Mouse (Mus musculus) 3T3-L1 (cell line): ENCODE measurements around the gene Ipcef1.
A peak's percentile ranks its signal among the peaks of the same experiment; 100 is the strongest.

Experiments used
- DNase-seq: peaks from one replicate; pipeline ENCODE4 v3.0.0-alpha.2; 2015; ENCODE audit warnings: low read depth, low spot score

Ipcef1 gene

DNA sequence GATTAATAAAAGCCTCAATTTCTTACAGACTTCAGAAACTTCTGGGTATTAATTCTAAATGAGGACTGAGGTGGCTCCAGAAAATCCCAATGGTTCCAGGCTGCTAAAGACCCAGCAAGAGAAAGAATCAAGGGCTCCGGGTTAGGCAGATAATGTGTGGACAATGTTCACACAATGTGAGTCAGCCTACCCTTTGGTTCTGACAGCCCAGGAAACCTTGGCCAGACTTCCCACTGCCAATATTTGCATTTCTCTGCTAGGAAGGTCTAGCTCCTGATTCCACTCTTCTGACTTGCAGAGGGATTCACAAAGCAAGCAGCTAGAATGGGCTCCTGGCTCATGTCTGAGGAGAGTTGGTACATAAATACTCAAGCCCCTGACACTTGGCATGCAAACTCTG is 83.9 kb downstream of the Ipcef1 start:
- DNase-seq, result no peak

DNA sequence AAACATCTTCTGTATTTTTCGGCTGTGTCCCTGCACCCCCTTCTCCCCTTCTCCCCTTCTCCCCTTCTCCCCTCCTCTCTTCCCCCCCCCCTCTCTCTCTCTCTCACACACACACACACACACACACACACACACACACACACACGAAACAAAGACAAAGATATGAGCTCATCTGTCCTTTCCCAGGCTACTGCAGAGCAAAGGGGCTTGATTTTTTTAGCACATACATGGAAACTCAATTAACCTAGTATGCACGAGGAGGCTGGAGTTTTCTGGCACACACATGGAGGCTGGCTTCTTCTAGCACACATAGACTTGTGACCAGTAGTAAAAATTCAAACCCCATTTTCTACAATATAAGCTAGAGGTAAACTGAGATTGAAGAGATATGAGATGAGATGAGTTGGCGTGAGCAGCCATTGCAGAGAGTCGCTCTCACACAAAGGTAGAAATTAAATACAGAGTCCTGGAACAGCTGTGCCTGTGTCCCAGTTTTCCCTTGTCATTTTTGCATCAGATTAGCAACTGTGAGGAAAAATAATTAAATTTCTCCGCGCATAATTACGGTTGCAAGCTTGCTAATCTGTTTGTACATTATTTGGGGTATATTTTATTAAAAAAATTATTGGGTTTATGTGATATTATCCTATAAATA is 84.6 kb downstream of the Ipcef1 start:
- DNase-seq, result no peak

DNA sequence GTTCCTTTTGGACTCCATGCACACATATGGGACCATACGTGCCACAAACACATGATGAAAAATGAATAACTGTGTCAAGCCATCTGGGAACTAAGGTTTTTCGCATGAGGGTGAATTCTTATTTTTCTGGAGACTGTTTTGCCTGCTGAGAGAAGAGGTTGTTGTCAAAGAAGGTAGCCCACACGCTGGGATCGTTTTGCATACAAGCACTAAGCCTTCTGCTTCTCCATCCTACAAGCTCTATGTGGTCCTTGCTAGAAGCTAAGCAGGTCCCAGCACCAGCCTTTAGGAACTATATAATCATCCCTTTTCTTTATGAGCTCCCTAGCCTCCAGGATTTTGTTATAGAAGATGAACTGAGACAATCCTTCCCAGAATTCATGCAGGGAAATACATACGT is 93.5 kb downstream of the Ipcef1 start:
- DNase-seq, result no peak

DNA sequence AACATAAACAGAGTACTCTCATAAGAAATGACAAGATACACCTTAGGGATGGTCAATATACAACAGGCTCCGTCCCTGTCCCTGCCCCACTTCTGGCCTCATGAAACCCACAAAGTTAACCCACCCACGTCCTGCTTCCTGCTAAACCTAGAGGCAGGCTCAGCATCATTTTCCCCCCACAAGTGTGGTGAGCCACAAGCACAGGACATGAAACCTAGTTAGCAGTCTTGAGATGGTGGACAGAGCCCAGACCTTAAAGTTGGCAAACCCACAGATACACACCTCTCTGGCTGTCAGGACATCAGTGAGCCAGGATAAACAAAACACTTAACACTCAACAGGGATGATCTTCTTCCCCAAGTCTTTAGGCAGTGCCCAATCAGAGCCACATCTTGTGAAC is 95.9 kb downstream of the Ipcef1 start:
- no peak for DNase-seq

DNA sequence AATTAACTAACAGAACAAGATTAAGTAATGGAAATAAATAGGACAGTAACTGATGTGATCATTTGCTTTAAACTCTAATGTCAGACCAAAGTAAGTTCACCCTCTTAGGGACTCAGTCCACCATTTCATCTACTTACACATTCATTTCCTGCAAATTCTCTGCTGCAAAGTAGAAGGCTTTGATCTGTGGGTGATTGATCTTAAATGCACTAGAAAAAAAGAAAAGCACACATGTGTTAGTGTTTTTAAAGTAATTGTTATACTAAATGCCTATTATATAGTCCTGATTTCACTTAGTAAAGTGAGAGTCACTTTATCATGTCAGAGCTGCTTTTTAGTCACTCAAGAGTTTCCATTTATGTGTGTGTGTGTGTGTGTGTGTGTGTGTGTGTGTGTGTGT is 97.7 kb downstream of the Ipcef1 start:
- DNase-seq, result no peak

DNA sequence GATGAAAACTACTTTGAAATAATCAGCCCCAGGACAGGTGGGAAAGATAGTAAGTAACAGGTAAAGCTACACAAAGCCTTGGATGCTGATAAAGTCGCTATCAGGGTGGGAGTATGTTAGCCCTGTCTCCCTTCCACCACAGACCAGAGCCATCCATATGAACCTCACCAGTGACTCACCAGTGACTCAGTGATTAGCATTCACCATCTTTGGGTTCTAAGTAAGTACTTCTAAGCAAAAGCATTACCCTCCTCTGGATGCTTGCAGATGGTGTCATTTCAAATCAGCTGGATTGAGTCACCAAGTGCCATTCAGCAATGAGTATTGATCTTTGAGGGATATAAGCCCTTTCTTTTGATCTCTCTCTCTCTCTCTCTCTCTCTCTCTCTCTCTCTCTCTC is 99.2 kb downstream of the Ipcef1 start:
- DNase-seq, result peak; percentile 54

DNA sequence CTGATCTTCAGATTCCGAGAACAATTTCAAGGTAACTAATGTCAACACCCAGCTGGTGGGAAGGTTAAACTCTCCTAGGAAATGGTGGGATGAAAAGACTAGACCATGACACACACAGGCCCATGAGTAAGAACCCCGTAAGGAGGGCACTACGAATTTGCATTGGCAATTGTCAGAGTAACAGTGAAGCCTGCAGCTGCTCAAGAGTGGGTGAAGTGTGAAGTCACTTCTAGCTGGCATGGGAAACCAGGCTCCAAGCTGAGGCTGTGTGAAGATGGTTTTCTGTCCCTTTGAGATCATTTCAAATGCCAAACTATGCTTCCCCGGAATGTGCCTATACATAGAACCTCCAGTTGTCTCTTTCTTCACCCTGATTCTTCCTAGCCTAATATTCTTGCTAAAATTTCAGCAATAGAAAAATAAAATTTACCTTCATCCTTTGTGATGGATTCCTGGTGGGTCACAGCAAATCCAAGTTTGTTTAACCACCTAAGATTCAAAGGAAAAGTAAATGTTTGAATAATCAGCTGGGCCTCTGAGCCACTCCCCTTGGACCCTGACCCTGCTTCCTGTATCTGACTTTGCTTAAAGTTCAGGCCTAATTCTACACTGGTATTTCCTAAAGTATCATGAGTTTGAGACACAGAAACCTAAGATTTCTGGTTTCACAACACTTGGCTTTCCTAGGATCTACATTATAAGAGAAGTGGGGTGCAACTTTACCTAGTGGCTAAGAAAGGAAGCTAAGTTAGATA is 115.4 kb downstream of the Ipcef1 start:
- no peak for DNase-seq

DNA sequence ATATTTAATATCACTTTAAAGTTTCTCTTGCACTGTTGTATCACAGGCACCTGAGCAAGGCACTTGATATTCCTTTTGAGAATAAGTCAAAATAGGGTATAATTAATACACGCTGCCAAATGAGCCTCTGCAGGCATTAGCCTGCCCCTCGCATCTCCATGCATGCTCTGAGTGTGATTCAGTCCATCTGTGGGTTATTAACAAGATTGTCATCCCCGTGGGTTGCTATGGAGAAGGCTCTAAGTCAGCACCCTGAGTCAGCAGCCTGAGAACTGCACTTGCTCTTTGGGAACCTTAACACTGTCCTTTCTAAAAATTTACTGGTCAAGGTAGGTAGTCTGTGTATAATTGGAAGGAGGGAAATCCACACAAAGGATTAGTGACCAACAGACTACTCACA is 117.5 kb downstream of the Ipcef1 start:
- DNase-seq, result peak; percentile 23

DNA sequence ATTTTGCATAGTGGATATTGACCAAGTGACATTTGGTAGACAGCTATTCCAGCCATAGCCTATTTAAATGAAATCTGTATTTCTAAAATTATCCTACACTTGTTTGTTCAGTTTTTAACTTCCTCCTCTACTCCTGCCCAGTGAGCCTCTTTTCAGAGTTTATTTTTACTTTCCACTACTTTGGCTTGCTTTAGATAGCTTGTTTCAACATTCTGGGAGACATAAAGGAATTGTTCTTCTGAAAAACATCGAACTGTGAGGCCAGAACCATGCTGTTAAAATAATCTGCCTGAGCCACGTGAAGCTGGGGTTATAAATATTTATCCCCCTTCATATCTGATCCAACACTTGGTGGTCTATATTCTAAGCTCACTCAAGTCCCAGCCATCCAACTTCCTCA is 121.4 kb downstream of the Ipcef1 start:
- DNase-seq, result no peak

DNA sequence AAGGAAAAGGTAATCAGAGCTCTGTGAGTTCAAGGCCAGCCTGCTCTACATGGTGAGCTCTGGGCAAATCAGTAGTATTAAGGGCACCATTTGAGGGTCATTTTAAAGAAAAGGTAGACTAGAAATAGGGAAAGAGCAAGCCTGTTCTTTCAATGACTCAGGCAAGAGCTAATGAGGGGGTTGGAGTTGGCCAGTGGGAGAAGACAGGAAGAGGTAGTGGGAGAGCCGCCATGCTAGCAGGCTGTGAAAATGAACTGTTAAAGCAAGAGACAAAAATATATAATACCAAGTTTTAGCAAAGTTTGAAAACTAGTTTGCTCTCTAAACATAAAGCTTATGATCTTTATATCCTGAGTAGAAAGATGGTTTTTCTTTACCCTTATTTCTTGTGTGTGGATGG is 121.9 kb downstream of the Ipcef1 start:
- no peak for DNase-seq

DNA sequence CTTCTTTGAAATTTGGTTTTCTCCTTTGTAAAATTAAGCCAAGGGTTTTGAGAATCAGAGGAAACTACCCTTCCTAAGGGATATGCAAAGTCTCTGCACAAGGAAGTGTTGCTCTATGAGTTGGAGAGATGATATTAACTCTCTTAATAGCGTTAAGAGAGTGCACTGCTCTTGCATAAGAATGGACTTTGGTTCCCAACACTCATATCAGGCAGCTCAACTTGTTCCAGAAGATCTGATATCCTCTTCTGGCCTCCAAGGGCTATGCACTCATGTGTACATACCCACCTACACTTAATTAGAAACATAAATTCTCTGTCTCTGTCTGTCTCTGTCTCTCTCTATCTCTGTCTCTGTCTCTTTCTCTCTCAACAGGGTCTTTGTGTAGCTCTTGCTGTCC is 123.4 kb downstream of the Ipcef1 start:
- no peak for DNase-seq

DNA sequence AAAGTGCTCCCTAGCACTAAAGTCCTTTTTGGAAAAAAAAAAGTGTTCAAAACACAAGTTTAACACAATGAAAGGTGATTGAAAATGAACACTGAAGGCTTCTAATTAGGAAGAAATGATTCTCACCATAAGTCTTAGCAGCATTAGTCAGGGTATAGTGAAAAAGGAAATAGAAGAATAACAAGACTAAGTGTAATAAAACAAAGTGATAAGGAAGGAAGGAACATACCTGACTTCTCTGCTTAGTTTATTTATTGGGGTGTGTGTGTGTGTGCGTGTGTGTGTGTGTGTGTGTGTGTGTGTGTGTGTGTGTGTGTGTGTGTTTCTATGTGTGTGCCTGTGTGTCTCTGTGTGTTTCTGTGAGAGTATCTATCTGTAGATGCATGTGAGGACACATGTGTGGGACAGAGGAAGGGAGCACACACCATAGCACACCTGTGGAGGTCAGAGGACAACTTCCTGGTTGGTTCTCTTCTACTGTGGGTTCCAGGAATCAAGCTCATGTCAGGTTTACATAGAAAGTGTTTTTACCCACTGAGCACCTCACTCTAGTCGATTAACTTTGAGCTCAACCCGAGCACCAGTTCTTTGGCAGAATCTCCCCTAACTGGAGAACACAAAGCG is 124.6 kb downstream of the Ipcef1 start:
- DNase-seq, result no peak

DNA sequence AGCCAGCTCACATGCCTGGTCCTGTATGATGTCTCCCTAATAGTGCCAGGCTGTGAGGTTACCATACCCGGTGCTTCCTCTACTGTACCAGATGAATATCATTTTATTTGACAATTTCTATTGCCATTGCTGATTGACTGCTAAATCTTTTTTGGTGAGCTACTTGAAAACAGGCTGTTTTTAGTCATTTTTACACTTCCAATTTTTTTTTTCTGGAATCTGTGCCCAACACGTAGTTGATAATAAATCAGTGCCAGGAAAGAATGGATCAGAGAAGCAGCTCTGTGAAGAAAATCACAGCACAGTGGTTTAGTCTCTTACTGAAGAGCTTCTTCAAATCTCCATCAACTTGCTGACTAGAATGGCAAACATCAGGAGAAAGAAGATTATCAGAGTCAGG is 125.6 kb downstream of the Ipcef1 start:
- DNase-seq, result no peak

DNA sequence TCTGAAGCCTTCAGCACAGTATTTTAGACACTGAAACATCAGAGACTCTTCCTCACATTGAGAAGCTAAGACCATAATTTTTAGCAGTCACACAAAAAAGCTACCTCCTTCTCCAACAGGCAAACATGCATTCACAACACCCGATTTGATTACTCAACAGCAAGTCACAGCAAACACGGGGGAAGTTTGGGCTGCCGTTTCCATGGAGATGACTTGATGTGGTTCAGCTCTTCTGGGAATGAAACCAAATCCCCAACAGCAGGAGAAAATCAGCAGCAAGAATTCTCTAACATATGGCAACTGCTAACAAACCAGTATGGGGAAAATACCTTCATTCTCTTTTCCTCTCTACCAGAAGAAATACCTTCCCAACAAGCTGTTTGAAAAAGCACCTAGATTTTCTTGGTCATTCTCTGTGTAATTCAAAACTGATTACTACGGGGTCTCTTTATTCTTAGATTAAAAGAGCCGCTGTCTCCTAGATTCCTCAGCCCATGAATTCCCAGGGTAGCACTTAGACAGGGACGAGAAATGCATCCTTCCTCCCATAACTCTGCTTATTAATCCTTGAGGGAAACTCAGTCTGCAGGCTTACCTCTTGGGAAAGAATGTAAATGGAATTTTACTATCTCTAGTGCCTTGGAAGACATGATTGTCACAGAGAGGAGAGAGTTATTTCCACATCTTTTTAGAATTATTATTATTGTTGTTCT is 135.6 kb downstream of the Ipcef1 start:
- DNase-seq, result peak; percentile 95

DNA sequence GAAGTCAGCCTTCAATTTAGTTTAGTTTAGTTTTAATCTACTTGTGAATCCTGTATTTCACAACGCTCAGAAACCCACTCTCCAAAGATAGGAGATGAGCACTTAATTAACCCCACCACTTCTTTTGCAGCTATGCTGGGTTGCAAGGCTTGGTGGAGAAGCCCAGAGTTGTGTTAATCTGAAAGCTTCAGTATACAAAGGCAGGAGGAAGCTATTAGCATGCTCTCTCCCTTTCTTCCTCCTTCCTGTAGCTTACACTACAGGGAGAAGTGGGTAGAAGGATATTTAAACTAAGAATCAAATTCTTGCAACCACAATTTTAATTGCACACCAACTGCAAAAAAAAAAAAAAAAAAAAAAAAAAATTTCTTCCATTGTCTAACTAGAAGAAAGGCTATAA is 136.3 kb downstream of the Ipcef1 start:
- DNase-seq, result no peak

DNA sequence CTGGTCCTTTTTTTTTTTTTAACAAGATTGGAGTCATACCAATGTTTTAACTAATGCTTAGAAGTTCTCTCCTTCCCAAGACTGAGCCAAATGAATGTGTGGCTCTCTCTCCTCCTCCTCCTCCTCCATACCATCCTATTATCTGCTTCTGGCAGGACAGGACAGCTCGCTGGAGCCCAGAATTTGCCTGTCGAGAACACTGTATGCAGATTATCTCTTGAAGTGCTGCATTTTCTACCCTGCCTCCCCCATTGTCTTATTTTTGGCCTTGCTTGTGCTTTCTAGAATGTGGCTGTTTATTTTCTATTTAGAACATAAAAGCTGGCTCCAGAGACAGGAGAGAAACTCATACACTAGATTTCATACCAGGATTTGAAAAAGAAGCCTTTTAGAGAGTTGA is 142.5 kb downstream of the Ipcef1 start:
- no peak for DNase-seq

DNA sequence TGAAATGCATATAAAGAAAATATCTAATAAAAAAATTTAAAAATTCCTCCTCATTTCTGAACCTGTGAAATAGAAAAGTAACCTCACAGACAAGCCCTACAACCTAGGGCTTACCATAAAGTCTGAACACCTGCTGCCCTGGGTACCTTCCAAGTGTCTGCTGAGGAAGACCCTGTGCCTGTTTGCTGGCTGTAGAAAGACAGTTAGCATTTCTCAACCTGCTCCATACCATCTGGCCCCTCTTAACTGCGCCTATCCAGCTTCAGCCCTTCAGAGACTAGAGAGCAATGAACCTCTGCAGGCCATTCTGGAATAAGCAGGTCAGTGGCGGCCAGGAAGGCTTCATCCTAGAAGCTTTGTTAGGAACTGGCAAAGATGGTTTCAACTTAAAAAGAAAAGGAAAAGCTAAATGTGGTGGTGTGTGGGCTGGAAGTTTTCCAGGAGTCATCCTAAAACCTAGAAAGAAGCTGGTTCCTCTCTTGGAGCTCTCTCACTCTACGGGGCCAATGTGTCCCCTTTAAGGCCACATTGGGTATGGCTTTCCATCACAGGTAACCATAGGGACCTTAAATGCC is 150.4 kb downstream of the Ipcef1 start:
- no peak for DNase-seq

DNA sequence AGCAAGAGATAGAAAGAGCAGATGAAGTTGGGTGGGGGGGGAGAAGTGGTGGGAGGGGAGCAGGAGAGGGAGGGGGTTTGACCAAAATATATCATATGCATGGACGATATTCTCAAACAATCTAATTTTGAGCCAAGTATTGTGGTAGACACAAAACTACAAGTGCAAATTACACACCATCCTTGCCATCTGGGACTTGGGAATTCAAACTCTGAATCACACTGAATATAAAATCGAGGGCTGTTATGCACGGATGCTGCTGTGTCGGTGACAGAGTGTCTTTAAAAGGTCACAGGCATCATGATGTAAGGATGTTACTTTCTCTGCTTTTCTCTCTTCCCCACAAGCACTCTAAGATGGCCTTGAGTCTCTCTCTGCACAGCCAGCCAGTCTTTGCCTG is 152.2 kb downstream of the Ipcef1 start:
- DNase-seq, result no peak

DNA sequence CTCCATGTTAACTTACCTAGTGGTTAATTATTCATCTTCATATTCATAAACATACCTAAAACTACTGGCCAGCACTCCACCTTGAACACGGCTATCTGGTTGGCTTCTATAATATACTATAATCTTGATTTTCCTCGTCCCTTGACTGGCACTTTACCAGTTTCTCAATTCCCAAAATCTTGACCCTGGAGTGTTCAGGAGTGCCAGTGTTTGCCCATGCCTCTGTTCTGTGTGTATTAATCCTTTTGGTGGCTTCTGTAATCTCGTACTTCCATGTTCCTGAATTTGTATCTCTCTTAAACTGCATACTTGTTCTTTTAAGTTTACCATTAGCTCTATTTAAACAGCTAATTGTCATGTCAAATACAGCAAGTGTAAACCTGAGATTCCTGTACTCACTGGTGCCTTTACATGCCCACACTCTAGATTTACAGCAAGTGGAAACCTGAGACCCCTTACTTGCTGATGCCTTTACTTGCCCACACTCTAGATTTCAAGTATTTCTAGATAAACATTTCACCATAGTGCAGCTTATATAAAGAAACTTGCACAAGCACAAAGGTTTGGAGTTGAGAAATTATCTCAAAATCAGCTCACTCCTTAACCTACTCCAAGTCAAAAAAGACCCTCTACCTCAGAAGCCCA is 155.5 kb downstream of the Ipcef1 start:
- no peak for DNase-seq

DNA sequence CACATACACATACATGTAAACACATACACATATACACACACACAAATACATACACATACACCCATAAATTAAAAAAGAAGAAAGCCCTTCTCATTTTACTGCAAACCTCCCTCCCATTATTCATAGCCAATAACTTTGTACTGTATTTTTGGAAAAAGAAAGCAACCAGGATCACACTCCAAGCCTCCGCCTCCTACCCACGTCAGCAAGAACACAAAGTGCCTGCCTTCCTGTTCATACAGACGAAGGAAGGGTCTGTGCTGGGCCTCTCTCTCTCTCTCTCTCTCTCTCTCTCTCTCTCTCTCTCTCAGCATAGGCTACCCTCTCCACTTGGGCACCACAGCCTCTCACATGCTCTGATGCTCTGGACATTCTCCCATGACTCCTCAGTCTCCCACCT is 156.5 kb downstream of the Ipcef1 start:
- DNase-seq, result no peak

DNA sequence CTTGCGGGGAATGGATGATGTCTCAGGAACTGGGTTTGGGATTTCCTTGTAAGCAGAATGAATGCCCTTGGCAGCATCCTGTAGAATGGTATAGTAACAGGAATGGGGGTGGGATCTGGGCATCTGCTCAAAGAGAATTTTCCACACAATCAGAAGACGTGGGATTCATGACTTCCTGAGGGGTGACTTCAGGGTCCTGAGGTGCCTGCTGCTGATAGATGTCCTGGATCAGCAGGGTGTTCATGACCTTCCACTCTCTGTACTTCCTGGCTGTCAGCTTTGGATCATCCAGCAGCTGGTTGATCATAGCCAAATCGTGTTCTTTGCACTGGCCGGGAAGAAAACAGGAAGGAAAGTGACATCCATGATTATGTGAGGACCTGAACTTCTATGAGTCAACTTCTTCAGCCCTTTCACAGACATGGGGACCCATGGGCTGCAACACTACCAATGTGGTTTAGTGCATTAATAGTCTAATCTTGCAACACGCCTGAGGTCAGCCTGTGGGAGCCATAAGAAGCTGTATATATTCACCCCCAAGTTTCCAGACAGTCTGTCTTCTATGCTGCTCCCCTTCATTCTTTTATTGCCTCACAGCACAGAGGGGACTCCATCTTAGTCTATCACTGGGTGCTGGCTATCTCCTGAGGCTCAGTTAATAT is 161.8 kb downstream of the Ipcef1 start:
- DNase-seq, result no peak
